Mouse (Mus musculus): ENCODE measurements around the gene Mpnd.

- TF ChIP-seq CTCF (conservative IDR thresholded peaks at IDR 0.05; ENCODE audit: low read length) (no peak), NANOG (IDR thresholded peaks at IDR 0.05; ENCODE audit: borderline replicate concordance, low read length) (no peak)
Measured at GRCm38 (mm10) chr17:56026303-56026702, 20.8 kb downstream of the Mpnd start.
